Mouse (Mus musculus) heart, embryonic 12.5 days (tissue): ENCODE results near the gene 2310033P09Rik. TPM values are rescaled to one million over a fixed set of nuclear protein-coding genes. Genes with fewer than 3 reads are reported as not detected.

ENCODE experiments used
- ATAC-seq: fragments of 200-750 bp; cut with Nextera tagmentation; 2 replicates; pipeline ENCODE4 v1.8.0; 2017; ENCODE audit warnings: moderate TSS enrichment, moderate library complexity; ENCODE audit not compliant: insufficient number of reproducible peaks, low FRiP score
- H3K27ac ChIP-seq: fragments of 300-500 bp; sonication (generic); 2 replicates; pipeline ENCODE4 v1.5.1; 2016; ENCODE audit warnings: mild to moderate bottlenecking, moderate library complexity; ENCODE audit not compliant: poor library complexity, severe bottlenecking
- H3K27me3 ChIP-seq: fragments of 300-500 bp; sonication (generic); replicated peaks from 2 replicates; pipeline ENCODE4 v1.6.1; 2016; ENCODE audit warnings: mild to moderate bottlenecking, moderate library complexity
- H3K36me3 ChIP-seq: fragments of 300-500 bp; sonication (generic); 2 replicates; pipeline ENCODE4 v1.6.1; 2016; ENCODE audit warnings: mild to moderate bottlenecking, moderate library complexity
- H3K4me1 ChIP-seq: fragments of 300-500 bp; sonication (generic); replicated peaks from 2 replicates; pipeline ENCODE4 v1.6.1; 2016; ENCODE audit warnings: mild to moderate bottlenecking
- H3K4me2 ChIP-seq: fragments of 300-500 bp; sonication (generic); 2 replicates; pipeline ENCODE4 v1.6.1; 2016; ENCODE audit warnings: mild to moderate bottlenecking, moderate library complexity
- H3K4me3 ChIP-seq: fragments of 300-500 bp; sonication (generic); 2 replicates; pipeline ENCODE4 v1.5.1; 2016; ENCODE audit warnings: mild to moderate bottlenecking
- H3K9ac ChIP-seq: fragments of 300-500 bp; sonication (generic); 2 replicates; pipeline ENCODE4 v1.6.1; 2016; ENCODE audit warnings: mild to moderate bottlenecking, moderate library complexity
- H3K9me3 ChIP-seq: fragments of 300-500 bp; sonication (generic); replicated peaks from 2 replicates; pipeline ENCODE4 v1.6.1; 2016; ENCODE audit warnings: mild to moderate bottlenecking, moderate library complexity
- WGBS: fragments of 180-500 bp; shearing (Covaris S2); methylation state at CpG from one replicate; pipeline ENCODE4 v1.1.7; 2016; 5-methylcytosine and 5-hydroxymethylcytosine counted together
- polyA plus RNA-seq: library from polyadenylated mRNA; unstranded; fragments of >200 nt; fragmentation: Nextera tagmentation; extraction: Ambion mirVana; gene quantifications from 2 replicates; pipeline ENCODE4 v1.2.1, GENCODE M21; 2016

The 2310033P09Rik gene
- polyA plus RNA-seq, 1 experiment from 2014 or later: 25.0 TPM

DNA sequence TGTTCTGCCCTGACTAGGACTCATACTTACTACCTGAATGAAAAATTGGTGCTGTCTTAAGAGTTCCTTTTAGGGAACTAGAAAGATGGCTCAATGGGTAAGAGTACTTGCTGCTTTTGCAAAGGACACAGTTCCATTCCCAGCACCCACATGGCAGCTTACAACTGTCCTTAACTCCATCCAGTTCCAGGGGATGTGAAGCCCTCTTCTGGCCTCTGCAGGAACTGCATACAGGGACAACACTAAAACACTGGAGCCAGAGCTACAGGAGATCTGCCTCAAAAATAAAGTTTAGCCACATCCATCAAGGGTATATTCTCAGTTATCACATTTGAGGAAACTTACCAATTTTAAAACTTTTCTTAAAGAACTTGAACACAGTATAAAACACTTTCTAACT lies 10.9 kb downstream of the 2310033P09Rik start:
- Histone ChIP-seq H3K9me3 (no peaks in the 10 kb centered on the region), H3K4me2 (no peak overlapping the region), H3K4me1 (peaks cover 73% of the 10 kb centered on the region), H3K9ac (no peak overlapping the region), H3K27ac (no peak overlapping the region), H3K36me3 (peaks cover 33% of the 10 kb centered on the region), H3K4me3 (no peak overlapping the region), H3K27me3 (no peaks in the 10 kb centered on the region)
- ATAC-seq: no peak

- Histone ChIP-seq H3K9ac (no peak overlapping the region), H3K27ac (no peak overlapping the region), H3K4me2 (no peak overlapping the region), H3K4me1 (peaks cover 86% of the 10 kb centered on the region), H3K27me3 (no peaks in the 10 kb centered on the region), H3K4me3 (no peak overlapping the region), H3K36me3 (peaks cover 18% of the 10 kb centered on the region), H3K9me3 (no peaks in the 10 kb centered on the region)
- no peak for ATAC-seq
These were observed 13.5 kb downstream of the 2310033P09Rik start for GRCm38 (mm10) chr11:59221604-59222003.

DNA sequence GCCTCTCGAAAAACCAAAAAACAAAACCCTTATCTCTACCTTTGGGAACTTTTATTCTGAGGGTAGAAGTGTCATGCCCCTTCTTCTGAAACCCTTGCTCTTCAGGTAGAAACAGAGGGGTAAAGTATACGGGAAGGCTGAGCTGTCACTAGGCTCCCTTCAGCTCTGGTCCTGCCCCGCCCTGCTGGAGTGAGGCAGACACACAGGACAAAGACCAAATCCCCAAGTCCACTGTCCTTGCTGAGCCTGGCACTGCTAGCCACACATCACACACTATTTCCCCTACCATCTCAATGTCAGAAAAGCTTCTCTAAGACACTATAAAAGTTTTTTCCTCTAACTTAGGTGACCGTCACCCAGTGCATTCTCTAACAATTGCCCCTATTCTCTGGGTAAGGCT lies 14.2 kb downstream of the 2310033P09Rik start:
- Histone ChIP-seq H3K4me3 (no peak overlapping the region), H3K9me3 (no peaks in the 10 kb centered on the region), H3K27ac (no peak overlapping the region), H3K4me1 (peaks cover 83% of the 10 kb centered on the region), H3K4me2 (no peak overlapping the region), H3K36me3 (peaks cover 13% of the 10 kb centered on the region), H3K27me3 (no peaks in the 10 kb centered on the region), H3K9ac (no peak overlapping the region)
- no peak for ATAC-seq
- 81% methylated on average over 4 of the region's 4 CpGs for WGBS

- H3K27ac ChIP-seq: no peak overlapping the region
- H3K4me1 ChIP-seq: peaks cover 73% of the 10 kb centered on the region
- H3K4me3 ChIP-seq: no peak overlapping the region
- no peak for ATAC-seq
- H3K9ac ChIP-seq: no peak overlapping the region
- H3K9me3 ChIP-seq: no peaks in the 10 kb centered on the region
- H3K27me3 ChIP-seq: no peaks in the 10 kb centered on the region
- peak overlapping the region; percentile 6 for H3K4me2 ChIP-seq
- peaks cover 6% of the 10 kb centered on the region for H3K36me3 ChIP-seq
- WGBS: 87% methylated on average over 3 of the region's 3 CpGs
These were observed 15.9 kb downstream of the 2310033P09Rik start for GRCm38 (mm10) chr11:59224025-59224424.

DNA sequence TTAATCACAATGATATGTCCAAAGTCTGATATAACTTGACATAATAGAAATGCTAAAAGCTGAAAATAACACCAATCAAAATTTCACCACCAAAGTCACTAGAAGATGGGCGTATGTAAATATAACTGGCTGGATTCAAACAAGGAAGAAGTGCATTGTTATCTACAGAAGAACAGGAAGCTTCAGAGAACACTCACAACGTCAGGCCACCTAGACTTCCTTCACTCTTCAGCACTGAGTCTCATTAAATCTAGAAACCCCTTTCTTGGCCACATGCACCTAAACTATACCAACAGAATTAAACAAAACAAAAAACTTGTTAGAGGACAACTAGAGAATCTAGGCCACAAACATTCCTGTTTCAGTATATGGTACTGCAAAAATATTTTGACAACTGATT lies 16.3 kb downstream of the 2310033P09Rik start:
- Histone ChIP-seq H3K4me1 (peaks cover 71% of the 10 kb centered on the region), H3K4me2 (no peak overlapping the region; the same call in 1 of the 2 replicates), H3K27me3 (no peaks in the 10 kb centered on the region), H3K4me3 (no peak overlapping the region), H3K27ac (no peak overlapping the region), H3K36me3 (peaks cover 3% of the 10 kb centered on the region), H3K9ac (no peak overlapping the region), H3K9me3 (no peaks in the 10 kb centered on the region)
- 41% methylated on average over 2 of the region's 2 CpGs for WGBS
- no peak for ATAC-seq

DNA sequence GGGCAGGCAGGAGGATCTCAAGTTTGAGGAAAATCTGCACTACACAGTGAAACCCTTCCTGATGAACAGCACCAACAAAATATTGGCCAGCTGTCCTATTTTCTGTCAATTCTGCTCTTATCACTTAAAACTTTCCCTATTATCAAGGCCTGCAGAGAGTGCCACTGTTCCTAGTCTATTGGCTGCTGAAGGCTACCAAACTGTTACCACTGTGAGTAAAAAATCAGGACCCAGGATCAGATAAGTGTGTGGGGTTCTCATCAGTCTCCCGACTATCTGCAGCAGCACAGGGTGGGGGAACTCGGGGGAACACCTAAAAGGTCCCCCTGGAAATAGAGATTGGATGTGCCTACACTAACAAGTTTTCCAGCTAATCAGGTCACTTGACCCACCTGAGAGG lies 17.0 kb downstream of the 2310033P09Rik start:
- no peak overlapping the region; the same call in 1 of the 2 replicates for H3K9ac ChIP-seq
- H3K4me2 ChIP-seq: peak overlapping the region; percentile 49
- no peaks in the 10 kb centered on the region for H3K27me3 ChIP-seq
- H3K4me3 ChIP-seq: 0 out of 2 replicates have a peak overlapping the region, but pooled peaks have one; percentile 21
- no peak overlapping the region for H3K27ac ChIP-seq
- WGBS: 38% methylated on average over 2 of the region's 2 CpGs
- H3K36me3 ChIP-seq: no peaks in the 10 kb centered on the region; the same call in 1 of the 2 replicates
- H3K4me1 ChIP-seq: peaks cover 69% of the 10 kb centered on the region
- no peaks in the 10 kb centered on the region for H3K9me3 ChIP-seq
- no peak for ATAC-seq

GRCm38 (mm10) chr11:59226251-59226650 lies 18.1 kb downstream of the 2310033P09Rik start:
- peak overlapping the region; percentile 97 for H3K4me3 ChIP-seq
- H3K36me3 ChIP-seq: no peaks in the 10 kb centered on the region
- no peak for ATAC-seq
- peaks cover 60% of the 10 kb centered on the region for H3K4me1 ChIP-seq
- H3K4me2 ChIP-seq: peak overlapping the region; percentile 96
- H3K9ac ChIP-seq: peak overlapping the region; percentile 99; the same call in 1 of the 2 replicates
- 43% methylated on average over 3 of the region's 3 CpGs for WGBS
- no peak overlapping the region for H3K27ac ChIP-seq
- no peaks in the 10 kb centered on the region for H3K9me3 ChIP-seq
- no peaks in the 10 kb centered on the region for H3K27me3 ChIP-seq

GRCm38 (mm10) chr11:59226787-59227603 lies 18.9 kb downstream of the 2310033P09Rik start:
- 2% methylated on average over 21 of the region's 21 CpGs for WGBS
- H3K9ac ChIP-seq: peak overlapping the region; percentile 99
- no peaks in the 10 kb centered on the region for H3K36me3 ChIP-seq
- H3K4me3 ChIP-seq: peak overlapping the region; percentile 97
- H3K4me1 ChIP-seq: peaks cover 52% of the 10 kb centered on the region
- H3K4me2 ChIP-seq: peak overlapping the region; percentile 96
- no peaks in the 10 kb centered on the region for H3K9me3 ChIP-seq
- no peak for ATAC-seq
- no peaks in the 10 kb centered on the region for H3K27me3 ChIP-seq
- H3K27ac ChIP-seq: peak overlapping the region; percentile 99

GRCm38 (mm10) chr11:59227604-59228121 lies 19.5 kb downstream of the 2310033P09Rik start:
- no peaks in the 10 kb centered on the region for H3K9me3 ChIP-seq
- peak overlapping the region; percentile 96 for H3K4me2 ChIP-seq
- peak overlapping the region; percentile 99 for H3K9ac ChIP-seq
- ATAC-seq: peak; percentile 87
- under 1% methylated on average over 51 of the region's 51 CpGs for WGBS
- peak overlapping the region; percentile 97 for H3K4me3 ChIP-seq
- no peaks in the 10 kb centered on the region for H3K27me3 ChIP-seq
- peaks cover 47% of the 10 kb centered on the region for H3K4me1 ChIP-seq
- H3K27ac ChIP-seq: peak overlapping the region; percentile 99
- no peaks in the 10 kb centered on the region for H3K36me3 ChIP-seq

DNA sequence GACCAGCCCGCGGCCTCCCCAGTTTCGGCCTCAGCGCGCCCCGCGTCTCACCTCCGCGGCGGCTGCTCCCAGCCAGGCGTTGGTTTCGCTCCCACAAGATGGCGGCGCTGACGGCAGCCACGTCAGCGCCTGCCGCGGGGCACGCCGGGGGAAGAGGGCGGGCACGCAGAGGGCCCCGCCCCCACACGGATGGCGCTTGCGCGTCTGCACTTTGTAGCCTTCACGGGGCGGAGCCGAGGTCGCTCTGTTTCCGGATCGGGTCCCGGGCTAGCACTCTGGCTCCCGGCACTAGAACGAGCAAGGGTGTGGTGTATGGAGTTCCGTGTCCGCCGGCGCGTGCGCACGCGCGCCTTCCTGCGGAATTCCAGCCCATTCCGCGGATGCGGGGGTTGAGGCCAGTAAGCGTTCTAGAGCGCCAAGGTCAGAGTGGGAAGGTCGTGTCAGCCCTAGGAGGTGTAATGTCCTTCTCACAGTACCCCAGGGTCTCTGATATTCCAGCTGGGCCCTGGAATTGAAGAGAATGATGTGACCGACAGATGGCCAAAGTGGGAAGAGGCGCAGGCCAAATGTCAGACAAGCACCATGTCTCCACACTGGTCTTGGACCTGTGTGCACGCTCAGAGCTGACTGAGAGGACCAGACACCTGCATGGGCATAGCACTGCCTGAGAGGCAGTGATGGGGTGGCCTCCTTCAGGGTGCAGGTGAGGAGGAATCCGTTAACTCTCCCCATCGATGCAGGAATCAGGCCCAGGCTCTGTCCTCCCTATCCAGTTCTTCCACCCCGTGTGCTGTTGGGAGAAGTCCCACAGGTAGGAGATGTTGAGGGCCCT lies 20.2 kb downstream of the 2310033P09Rik start, which contains the start of gene Arf1:
Gene Arf1 (minus strand): TSS at position 149 of the 832 bp plus-strand sequence.
- Histone ChIP-seq H3K4me1 (peaks cover 41% of the 10 kb centered on the region), H3K36me3 (no peaks in the 10 kb centered on the region), H3K27me3 (no peaks in the 10 kb centered on the region), H3K4me3 (peak within 1 kb of the TSS; percentile 97), H3K9me3 (no peaks in the 10 kb centered on the region), H3K27ac (peak within 1 kb of the TSS; percentile 99), H3K4me2 (peak within 1 kb of the TSS; percentile 96), H3K9ac (peak within 1 kb of the TSS; percentile 99)
- WGBS: 4% methylated on average over 57 of the region's 59 CpGs
- ATAC-seq: peak; percentile 97
